Mouse (Mus musculus) limb, embryonic 15.5 days (tissue): Measurements from ENCODE around the gene Hlcs. TPM values are rescaled to one million over a fixed set of nuclear protein-coding genes. Genes with fewer than 3 reads are reported as not detected.

Experiments used
- ATAC-seq: fragments of 200-750 bp; cut with Nextera tagmentation; 2 replicates; pipeline ENCODE4 v1.8.0; 2017; ENCODE audit warnings: low read depth, moderate TSS enrichment; ENCODE audit not compliant: insufficient number of reproducible peaks, low FRiP score, low TSS enrichment
- H3K27ac ChIP-seq: fragments of 300-500 bp; sonication (generic); 2 replicates; pipeline ENCODE4 v1.5.1; 2015; ENCODE audit warnings: moderate library complexity, mild to moderate bottlenecking, inconsistent platforms
- H3K27me3 ChIP-seq: fragments of 300-500 bp; sonication (generic); 2 replicates; pipeline ENCODE4 v1.6.1; 2015; ENCODE audit warnings: inconsistent platforms
- H3K36me3 ChIP-seq: fragments of 300-500 bp; sonication (generic); 2 replicates; pipeline ENCODE4 v1.6.1; 2015; ENCODE audit warnings: inconsistent platforms
- H3K4me1 ChIP-seq: fragments of 300-500 bp; sonication (generic); 2 replicates; pipeline ENCODE4 v1.6.1; 2015; ENCODE audit warnings: inconsistent platforms
- H3K4me2 ChIP-seq: fragments of 300-500 bp; sonication (generic); 2 replicates; pipeline ENCODE4 v1.6.1; 2015; ENCODE audit warnings: mild to moderate bottlenecking, inconsistent platforms
- H3K4me3 ChIP-seq: fragments of 300-500 bp; sonication (generic); 2 replicates; pipeline ENCODE4 v1.5.1; 2015; ENCODE audit warnings: mild to moderate bottlenecking, inconsistent platforms
- H3K9ac ChIP-seq: fragments of 300-500 bp; sonication (generic); 2 replicates; pipeline ENCODE4 v1.6.1; 2015; ENCODE audit warnings: inconsistent platforms
- H3K9me3 ChIP-seq: fragments of 300-500 bp; sonication (generic); 2 replicates; pipeline ENCODE4 v1.6.1; 2016; ENCODE audit warnings: inconsistent platforms
- WGBS: fragments of 180-500 bp; shearing (Covaris S2); methylation state at CpG from one replicate; pipeline ENCODE4 v1.1.7; 2015; 5-methylcytosine and 5-hydroxymethylcytosine counted together
- polyA plus RNA-seq: library from polyadenylated mRNA; unstranded; fragments of >200 nt; fragmentation: Nextera tagmentation; extraction: Ambion mirVana; gene quantifications from 2 replicates; pipeline ENCODE4 v1.2.1, GENCODE M21; 2015

The Hlcs gene
- polyA plus RNA-seq, 1 experiment from 2014 or later: 7.8 TPM

DNA sequence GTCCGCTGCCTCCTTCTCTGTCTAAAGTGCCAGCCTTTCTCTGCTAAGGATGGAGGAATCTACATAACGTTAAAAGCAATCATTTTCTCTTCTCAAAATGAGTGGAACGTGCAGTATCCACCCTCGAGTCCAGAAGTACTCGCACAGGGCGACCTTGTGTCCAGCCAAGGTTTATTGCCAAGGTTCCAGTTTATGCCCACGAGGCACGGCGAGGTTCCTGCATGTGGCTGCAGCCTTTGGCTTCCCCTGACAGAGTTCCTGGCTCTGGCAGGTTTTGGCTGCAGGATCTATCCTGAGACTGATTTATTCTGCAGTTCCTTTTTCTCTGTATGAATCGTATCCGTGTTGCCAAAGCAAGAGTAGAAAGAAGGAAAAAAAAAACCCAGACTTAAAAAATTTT lies 150.3 kb downstream of the Hlcs start:
- Histone ChIP-seq H3K4me3 (no peak overlapping the region), H3K27me3 (peaks cover 19% of the 10 kb centered on the region), H3K4me1 (peaks cover 19% of the 10 kb centered on the region), H3K27ac (no peak overlapping the region), H3K9ac (no peak overlapping the region), H3K36me3 (no peaks in the 10 kb centered on the region), H3K4me2 (no peak overlapping the region), H3K9me3 (no peaks in the 10 kb centered on the region)
- ATAC-seq: no peak
- WGBS: 50% methylated on average over 11 of the region's 11 CpGs

DNA sequence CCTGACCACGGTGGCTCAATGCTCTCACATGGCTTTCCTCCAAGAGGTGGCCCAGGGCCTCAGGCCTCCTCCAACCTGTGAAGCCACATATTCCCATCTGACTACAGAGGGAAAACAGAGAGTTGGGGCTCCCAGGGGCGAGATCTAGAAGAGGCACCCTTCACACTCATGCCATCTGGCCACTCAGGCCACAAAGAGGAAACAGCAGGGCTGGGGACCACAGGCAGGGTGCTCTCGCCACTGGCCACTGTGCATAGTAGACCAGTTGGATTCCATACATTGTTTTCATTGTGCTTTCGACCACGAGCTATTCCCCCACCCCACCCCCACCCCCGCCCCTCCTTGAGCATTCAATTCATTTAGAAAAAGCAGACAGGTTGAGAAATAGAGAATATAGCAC lies 151.4 kb downstream of the Hlcs start:
- Histone ChIP-seq H3K9me3 (no peaks in the 10 kb centered on the region), H3K4me2 (no peak overlapping the region), H3K27me3 (peaks cover 19% of the 10 kb centered on the region), H3K4me3 (no peak overlapping the region), H3K36me3 (no peaks in the 10 kb centered on the region), H3K9ac (no peak overlapping the region), H3K4me1 (peaks cover 19% of the 10 kb centered on the region), H3K27ac (no peak overlapping the region)
- WGBS: 62% methylated on average over 6 of the region's 6 CpGs
- ATAC-seq: no peak

DNA sequence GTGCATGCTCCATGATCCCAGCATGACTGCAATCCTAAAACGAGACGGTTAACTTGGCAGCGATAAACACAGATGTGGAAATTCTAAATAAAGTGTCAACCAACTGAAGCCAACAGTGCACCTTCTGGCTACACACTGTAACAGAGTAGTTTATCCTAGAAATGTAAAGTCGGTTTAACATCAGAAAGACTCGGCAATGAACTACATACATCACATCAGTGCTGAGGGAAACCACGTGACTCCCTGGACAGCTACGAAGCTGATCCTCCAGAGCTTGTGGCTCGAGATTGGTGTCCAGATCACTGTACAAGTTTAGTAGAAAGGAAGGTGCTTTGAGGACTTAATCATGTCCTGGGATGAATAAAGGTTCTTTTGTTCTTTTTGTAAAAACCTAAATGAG lies 155.6 kb downstream of the Hlcs start:
- Histone ChIP-seq H3K27ac (no peak overlapping the region), H3K9me3 (no peaks in the 10 kb centered on the region), H3K4me1 (peaks cover 13% of the 10 kb centered on the region), H3K27me3 (peaks cover 33% of the 10 kb centered on the region), H3K4me2 (no peak overlapping the region), H3K9ac (no peak overlapping the region), H3K36me3 (no peaks in the 10 kb centered on the region), H3K4me3 (no peak overlapping the region)
- WGBS: 30% methylated on average over 8 of the region's 8 CpGs
- no peak for ATAC-seq

DNA sequence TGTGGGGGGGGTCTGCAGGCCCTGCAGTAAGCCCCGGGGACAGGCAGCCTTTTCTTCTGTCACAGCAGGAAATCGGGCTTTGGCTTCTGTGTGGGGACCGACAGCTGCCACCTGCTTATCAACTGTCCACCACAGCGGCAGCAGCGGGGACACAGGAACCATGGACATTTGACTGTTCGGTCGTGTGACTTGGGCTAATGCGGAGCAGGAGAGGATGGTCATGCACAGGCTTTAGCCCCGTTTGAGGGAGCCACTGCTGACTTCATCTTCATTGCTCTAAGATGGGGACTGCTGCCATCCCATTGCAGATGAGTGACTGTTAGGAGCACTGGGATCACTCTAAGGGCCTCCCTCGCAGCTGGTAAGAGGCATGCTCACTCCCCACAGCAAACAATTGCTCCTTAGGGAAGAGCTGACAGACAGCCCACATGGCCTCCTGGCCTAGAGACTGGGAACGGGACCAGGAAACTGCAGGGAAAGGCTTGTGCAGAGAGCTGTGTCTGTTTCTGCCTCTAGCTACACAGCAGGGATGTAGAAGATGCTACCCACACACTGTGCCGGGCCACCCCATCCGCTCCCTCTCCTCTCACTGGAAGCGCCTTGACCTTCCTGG lies 158.2 kb downstream of the Hlcs start:
- H3K9ac ChIP-seq: no peak overlapping the region
- no peaks in the 10 kb centered on the region for H3K9me3 ChIP-seq
- WGBS: 48% methylated on average over 14 of the region's 14 CpGs
- no peaks in the 10 kb centered on the region for H3K36me3 ChIP-seq
- no peak for ATAC-seq
- H3K4me2 ChIP-seq: no peak overlapping the region
- H3K4me1 ChIP-seq: peaks cover 37% of the 10 kb centered on the region
- no peak overlapping the region for H3K27ac ChIP-seq
- H3K27me3 ChIP-seq: peaks cover 21% of the 10 kb centered on the region
- H3K4me3 ChIP-seq: no peak overlapping the region

DNA sequence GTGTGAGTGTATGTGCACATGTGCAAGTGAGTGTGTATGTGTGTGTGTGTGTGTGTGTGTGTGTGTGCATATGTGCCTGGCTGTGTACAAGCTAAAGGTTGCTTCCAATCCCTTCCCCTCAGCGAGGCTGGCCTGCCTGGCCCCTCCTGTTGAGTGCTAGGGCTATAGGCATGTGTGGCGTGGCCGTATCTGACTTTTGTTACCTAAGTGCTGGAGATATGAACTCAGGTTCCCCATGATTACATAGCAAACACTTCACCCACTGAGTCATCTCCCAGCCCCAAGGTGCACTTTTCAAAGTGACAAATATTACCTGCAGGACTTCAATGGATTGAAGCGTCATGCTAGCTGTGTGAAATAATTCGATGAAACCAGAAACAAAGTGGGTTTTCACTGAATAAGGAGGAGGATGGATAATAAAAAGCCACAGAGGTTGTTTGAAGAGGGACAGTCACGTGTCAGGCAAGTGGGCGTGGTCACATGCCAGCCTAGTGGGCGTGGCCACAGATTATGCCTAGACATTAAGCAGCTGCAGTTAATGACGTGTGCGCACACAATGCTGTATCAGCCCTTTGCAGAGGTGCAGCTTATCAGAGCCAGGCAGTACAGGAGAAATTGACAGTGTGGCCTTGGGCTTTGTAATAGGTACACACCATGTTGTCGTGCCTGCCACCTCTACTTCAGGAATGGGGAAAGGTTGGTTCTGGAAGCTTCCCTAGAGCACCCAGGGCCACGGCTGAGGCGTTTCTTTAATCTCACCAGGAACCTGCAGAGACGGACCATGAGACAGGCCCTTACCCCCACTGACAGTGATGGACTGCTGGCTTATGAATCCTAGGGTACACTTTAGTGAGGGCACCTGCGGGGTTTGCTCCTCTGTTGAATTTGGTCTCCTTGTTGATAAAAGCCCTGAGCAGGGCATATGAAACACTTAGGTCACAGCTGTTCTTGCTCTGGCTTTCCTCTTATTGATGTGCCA lies 163.0 kb downstream of the Hlcs start:
- no peaks in the 10 kb centered on the region for H3K9me3 ChIP-seq
- ATAC-seq: no peak
- H3K27ac ChIP-seq: no peak overlapping the region
- H3K27me3 ChIP-seq: peaks cover 24% of the 10 kb centered on the region
- H3K9ac ChIP-seq: no peak overlapping the region
- H3K4me1 ChIP-seq: peaks cover 53% of the 10 kb centered on the region
- no peaks in the 10 kb centered on the region for H3K36me3 ChIP-seq
- H3K4me2 ChIP-seq: no peak overlapping the region
- WGBS: 78% methylated on average over 15 of the region's 15 CpGs
- H3K4me3 ChIP-seq: no peak overlapping the region

DNA sequence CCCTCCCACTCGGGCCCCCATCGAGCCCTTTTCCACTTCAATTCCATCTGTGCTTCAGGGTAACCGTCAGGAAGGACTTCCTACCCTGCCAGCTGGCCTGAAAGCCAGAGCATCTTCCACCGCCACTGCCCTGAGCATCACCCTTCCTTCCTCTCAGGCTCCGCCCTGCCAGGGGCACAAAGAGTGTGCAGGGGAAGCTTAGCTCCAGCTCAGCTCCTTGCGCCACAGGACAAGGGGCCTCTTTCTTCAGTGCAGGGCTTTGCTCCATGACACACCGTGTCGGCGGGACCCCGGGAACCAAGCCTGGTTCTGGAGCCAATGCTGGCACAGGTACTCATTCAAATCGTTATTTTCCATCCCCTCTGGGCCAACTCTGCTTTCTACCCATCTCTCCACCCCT lies 165.2 kb downstream of the Hlcs start:
- Histone ChIP-seq H3K36me3 (no peaks in the 10 kb centered on the region), H3K4me3 (no peak overlapping the region), H3K9me3 (no peaks in the 10 kb centered on the region), H3K27me3 (peaks cover 25% of the 10 kb centered on the region), H3K27ac (peak overlapping the region; percentile 63), H3K9ac (no peak overlapping the region), H3K4me2 (peak overlapping the region; percentile 31; the same call in 1 of the 2 replicates), H3K4me1 (peaks cover 50% of the 10 kb centered on the region)
- ATAC-seq: peak; percentile 69
- WGBS: 37% methylated on average over 11 of the region's 11 CpGs

DNA sequence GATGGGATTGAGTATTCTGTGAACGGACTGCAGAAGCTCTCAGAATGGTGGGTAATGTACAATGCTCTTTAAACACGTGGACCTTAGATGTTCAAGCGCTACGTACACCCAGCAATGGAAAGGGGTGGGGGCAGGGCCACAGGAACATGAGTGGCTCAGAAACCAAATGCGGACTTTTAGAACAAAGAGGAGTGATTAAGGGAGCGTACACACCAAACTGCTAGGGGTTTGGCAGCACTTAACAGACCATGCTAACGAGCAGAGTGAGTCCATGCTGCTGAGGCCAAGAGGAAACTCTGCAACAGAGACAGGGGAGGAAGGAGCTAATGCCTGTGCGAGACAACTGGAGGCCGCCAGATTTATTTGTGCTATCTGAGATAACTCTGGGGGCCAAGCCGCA lies 170.0 kb downstream of the Hlcs start:
- WGBS: 17% methylated on average over 10 of the region's 10 CpGs
- Histone ChIP-seq H3K4me3 (no peak overlapping the region), H3K4me2 (no peak overlapping the region), H3K27ac (no peak overlapping the region), H3K9me3 (no peaks in the 10 kb centered on the region), H3K36me3 (0 out of 2 replicates have a peak, but pooled peaks cover under 1% of the 10 kb centered on the region), H3K9ac (no peak overlapping the region), H3K4me1 (peaks cover 31% of the 10 kb centered on the region), H3K27me3 (peaks cover 48% of the 10 kb centered on the region)
- ATAC-seq: no peak

DNA sequence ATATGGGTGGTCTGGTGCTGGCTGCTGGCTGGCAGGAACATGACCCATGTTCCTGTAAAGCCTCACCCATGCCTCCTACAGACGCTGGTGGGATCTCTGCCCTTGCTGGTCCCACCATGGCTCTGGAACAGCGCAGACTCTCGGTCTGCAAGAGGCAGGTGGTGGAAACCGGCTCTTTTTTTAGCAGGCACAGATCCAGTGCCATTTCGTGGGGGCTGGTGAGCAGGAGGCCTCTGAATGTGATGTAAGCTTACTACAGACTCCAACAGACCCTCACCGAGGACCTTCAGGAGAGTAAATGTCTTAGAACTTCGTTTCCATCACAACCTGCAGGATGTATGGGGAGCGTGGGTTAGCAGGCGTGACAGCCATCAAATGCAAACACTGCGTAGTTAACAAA lies 172.6 kb downstream of the Hlcs start:
- Histone ChIP-seq H3K4me1 (peaks cover 27% of the 10 kb centered on the region), H3K36me3 (peaks cover 4% of the 10 kb centered on the region; the same call in 1 of the 2 replicates), H3K4me3 (no peak overlapping the region), H3K4me2 (no peak overlapping the region), H3K9me3 (no peaks in the 10 kb centered on the region), H3K27ac (no peak overlapping the region), H3K27me3 (peaks cover 42% of the 10 kb centered on the region), H3K9ac (no peak overlapping the region)
- 53% methylated on average over 10 of the region's 10 CpGs for WGBS
- no peak for ATAC-seq

DNA sequence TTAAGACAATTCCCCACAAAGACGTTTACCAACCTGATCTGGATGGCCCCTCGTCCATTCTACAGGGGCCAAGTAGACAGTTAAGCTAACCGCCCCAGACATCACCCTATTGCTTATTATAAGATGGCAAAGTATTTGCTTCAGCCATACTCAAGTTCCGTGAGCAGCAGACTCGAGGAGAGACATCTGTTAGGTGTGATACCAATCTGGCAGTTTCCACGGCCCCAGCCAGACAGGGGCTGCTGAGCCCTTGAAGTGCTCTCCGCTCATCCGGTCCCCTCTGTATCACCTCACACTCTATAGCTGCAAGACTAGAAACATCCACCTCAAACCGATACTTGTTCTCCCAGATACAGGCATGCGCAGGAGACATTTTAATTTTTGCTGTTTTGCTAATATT lies 179.2 kb downstream of the Hlcs start:
- ATAC-seq: no peak
- peaks cover under 1% of the 10 kb centered on the region; the same call in 1 of the 2 replicates for H3K27me3 ChIP-seq
- H3K27ac ChIP-seq: no peak overlapping the region
- no peak overlapping the region for H3K4me3 ChIP-seq
- no peak overlapping the region for H3K4me2 ChIP-seq
- WGBS: 76% methylated on average over 10 of the region's 10 CpGs
- peaks cover 4% of the 10 kb centered on the region; the same call in 1 of the 2 replicates for H3K36me3 ChIP-seq
- no peaks in the 10 kb centered on the region; the same call in 1 of the 2 replicates for H3K4me1 ChIP-seq
- H3K9me3 ChIP-seq: no peaks in the 10 kb centered on the region
- no peak overlapping the region for H3K9ac ChIP-seq

DNA sequence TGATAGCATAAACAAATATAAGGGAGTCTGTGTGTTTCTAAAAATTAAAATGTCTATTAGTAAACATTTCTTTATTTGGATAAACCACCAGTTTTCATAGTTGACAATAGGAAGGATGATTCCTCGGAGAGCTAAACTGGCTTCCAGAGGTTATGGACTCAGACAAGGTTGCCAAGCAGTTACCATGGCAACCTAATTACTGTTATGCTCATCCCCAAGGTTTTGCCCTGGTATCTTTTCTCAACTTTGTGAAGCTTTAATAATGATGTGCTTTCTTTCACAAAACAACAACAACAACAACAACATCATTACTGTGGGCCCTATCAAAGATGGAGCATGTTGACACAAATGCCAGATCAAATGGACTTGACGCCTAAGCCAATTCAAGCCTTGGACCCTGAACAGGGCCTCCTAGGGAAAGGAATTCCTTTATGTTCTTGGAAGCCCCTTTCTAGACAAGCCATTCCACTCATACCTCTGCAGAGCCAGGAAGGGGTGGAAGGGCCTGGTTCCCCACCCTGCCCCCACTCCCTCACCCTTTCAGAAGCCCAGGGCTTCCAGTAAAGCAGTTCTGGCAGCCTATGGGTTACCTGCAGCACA lies 185.0 kb downstream of the Hlcs start:
- Histone ChIP-seq H3K9ac (no peak overlapping the region), H3K4me2 (no peak overlapping the region), H3K36me3 (no peaks in the 10 kb centered on the region), H3K4me1 (peaks cover 18% of the 10 kb centered on the region), H3K4me3 (no peak overlapping the region), H3K9me3 (no peaks in the 10 kb centered on the region), H3K27me3 (peaks cover 45% of the 10 kb centered on the region), H3K27ac (no peak overlapping the region)
- no peak for ATAC-seq
- WGBS: 60% methylated on average over 2 of the region's 2 CpGs

DNA sequence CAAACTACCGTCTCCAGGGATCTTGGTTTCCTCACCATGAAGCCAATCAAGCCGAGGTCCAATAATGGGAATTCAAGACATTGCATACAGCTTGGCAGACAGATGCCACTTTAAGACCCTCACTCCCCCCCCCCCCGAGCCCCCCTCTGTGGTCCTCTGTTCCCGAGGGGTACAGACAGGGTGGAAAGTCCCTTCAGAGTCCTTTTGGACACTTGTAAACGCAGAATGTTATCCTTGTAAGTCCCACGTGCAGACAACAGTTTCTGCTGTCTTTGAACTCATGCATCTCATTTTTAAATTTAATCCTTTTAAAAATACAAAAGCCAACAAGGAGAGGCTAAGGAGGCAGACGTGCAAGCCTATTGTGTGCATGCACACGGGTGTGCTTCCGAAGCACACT lies 187.2 kb downstream of the Hlcs start:
- no peak overlapping the region for H3K27ac ChIP-seq
- no peak overlapping the region for H3K4me2 ChIP-seq
- H3K9me3 ChIP-seq: no peaks in the 10 kb centered on the region
- ATAC-seq: no peak
- peaks cover 23% of the 10 kb centered on the region for H3K4me1 ChIP-seq
- no peak overlapping the region for H3K9ac ChIP-seq
- WGBS: 39% methylated on average over 9 of the region's 9 CpGs
- no peaks in the 10 kb centered on the region for H3K36me3 ChIP-seq
- peaks cover 66% of the 10 kb centered on the region for H3K27me3 ChIP-seq
- H3K4me3 ChIP-seq: no peak overlapping the region
